Mouse (Mus musculus) left cerebral cortex, adult 11 months (tissue): ENCODE data around the gene Ddx54.

Source experiments
- DNase-seq: peaks from one replicate; pipeline ENCODE4 v3.0.0; 2022; ENCODE audit warnings: low spot score

Ddx54 gene

DNA sequence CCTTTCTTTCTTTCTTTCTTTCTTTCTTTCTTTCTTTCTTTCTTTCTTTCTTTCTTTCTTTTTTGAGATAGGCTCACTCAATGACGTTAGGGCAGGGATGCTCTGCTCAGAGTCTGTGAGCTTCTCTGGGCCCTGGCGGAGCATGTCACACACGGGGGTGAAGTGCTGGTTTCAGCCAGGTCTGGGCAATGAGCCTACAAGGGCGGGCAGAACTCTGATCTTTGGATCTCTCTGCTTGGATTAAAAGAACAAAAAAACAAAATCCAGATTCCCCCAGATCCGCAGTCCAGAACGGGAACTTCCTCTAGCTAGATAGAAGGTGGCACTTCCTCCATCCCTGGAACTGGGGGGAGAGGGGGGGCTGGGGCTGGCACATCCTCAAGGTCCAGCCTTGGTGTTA is 33.3 kb downstream of the Ddx54 start:
- no peak for DNase-seq

GRCm38 (mm10) chr5:120647361-120647760 is 34.8 kb downstream of the Ddx54 start:
- DNase-seq, result no peak

- DNase-seq, result peak; percentile 34
These were observed 35.4 kb downstream of the Ddx54 start for GRCm38 (mm10) chr5:120647814-120648491.

- peak; percentile 55 for DNase-seq
These were observed 36.2 kb downstream of the Ddx54 start, which contains the start of gene Rasal1 for GRCm38 (mm10) chr5:120648569-120649373. TSS of gene Rasal1 (plus strand) at chr5:120648812.

DNA sequence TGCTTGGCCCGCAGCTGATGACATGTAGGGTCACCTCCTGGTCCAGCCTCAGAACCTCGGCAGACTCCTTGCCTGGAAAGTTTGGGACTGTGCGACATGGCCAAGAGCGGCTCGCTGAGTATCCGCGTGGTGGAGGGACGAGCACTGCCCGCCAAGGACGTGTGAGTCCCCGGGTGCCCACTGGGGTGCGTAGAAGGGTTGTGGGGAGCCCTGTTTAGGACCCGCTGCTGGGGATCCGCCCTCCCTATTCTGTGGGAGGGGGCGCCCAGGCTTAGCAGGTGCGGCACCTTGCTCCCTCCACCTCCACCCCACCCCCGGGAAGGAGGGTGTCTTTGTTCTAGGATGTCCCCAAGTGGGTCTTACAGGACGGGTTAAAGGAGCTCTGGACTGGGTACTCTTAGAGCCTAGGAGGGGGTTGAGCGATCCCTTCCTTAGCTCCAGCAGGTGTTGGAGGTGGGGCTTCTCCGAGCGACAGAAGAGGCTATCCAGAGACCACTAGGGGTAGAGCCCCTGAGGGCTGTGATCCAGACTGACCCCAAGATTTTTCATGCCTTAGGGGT is 36.9 kb downstream of the Ddx54 start:
- peak; percentile 36 for DNase-seq

DNA sequence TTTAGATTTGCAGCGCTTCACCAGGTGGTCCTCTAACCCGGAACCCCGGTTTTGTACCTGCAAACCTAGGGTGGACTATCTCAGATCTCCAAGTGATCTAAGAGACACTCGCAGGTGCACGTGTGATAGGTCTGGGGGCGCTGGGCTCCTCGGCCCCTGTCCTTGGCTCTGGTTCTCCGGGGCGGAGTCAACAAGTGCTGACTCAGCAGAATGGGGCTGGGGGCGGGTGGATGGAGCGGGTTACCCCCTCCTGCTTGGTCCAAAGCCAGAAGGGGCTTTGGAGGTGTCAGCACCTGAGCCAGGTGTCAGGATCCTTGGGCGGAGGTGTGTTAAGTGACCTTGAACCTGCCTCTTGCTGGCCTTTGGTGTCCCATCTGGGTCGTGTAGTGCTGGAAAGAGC is 37.4 kb downstream of the Ddx54 start:
- DNase-seq, result no peak

- DNase-seq, result no peak
These were observed 38.7 kb downstream of the Ddx54 start for GRCm38 (mm10) chr5:120651230-120651629.

DNA sequence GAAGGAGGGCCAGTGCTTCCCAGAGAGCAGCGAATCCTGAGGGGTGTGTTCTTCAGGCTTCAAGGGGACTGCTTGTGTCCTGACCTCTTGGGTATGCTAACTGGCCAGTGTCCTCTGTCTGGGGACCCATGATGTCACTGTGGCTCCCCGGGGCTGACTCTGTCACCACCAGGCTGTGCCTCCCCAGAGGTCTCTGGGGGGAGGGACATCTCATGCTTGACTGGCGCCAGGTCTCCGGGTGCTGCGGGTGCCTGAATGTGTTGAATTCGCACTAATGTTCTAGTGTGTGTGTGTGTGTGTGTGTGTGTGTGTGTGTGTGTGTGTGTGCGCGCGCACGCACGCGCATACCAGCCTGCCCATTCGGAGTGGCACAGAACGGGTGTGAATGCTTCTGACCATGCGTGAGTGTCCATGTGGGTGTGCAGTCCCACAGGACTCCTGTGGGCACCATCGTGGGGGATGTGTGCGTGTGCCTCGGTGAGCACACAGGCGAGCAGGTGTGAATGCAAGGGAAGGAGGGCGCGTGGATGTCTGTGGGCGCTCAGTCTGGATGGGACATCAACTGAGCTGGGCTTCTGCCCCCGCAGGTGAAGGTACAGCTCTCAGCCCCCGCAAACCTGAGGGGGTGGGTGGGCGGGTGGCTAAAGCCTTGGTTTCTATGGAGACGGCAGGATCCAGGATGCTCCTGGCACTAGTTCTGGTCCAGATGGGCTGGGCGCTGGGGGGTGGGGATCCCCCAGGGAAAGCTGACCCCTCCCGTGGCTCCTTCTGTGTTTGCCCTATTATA is 40.6 kb downstream of the Ddx54 start:
- peak; percentile 40 for DNase-seq

GRCm38 (mm10) chr5:120653873-120654272 is 41.3 kb downstream of the Ddx54 start:
- DNase-seq, result no peak

GRCm38 (mm10) chr5:120656281-120656751 is 43.8 kb downstream of the Ddx54 start:
- peak; percentile 65 for DNase-seq

DNA sequence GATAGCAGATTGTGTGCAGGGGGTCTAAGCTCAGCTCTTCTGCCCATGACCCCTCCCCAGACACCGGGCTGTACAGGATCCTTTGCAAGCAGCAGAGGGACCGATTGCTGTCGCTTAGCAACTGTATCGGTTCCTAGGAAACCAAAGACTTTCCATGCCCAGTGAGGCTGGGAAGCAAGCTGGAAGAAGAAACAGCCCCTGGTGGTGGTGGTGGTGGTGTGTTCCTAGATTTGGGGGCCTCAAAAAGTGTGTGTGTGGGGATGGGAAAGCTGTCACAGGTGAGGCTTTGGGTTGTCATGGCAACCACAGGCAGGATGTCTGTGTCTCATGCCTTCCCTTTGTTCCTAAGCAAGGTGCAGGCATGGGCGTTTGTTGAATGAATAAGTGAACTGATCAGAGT is 48.3 kb downstream of the Ddx54 start:
- no peak for DNase-seq

DNA sequence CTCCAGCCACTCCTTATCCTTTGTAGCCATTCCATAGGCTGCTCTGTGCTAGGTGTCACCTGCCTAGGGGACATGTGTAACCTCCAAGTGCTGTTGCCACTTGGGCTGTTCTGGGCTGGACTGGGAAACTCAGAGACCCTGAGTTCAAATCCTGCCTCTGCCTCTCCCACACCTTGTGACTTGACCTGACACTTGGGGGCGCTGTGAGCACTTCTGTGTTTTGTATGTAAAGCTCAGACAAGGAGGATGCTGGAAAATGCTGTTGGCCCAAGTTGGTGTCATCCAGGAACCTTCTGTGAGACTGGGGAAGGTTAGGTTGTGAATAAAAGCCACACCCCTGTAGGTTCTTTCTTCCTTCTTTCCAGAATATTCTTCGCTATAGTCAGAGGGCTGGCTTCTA is 52.3 kb downstream of the Ddx54 start:
- DNase-seq, result no peak

DNA sequence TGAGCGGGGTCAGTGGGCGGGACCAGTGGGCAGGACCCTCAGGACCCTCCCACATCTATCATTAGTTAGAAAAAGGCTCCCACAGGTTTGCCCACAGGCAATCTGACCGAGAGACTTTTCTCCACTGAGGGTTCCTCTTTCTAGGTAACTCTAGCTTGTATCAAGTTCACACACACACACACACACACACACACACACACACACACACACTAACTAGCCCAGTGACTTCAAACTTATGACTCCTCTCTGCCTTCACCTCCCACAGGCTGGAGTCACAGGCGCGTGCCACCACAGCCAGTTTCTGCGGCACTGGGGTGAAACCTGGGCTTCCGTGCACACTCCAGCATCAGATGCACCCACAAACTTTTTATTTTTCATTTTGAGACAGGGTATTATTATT is 56.2 kb downstream of the Ddx54 start:
- no peak for DNase-seq

- DNase-seq, result no peak
These were observed 57.6 kb downstream of the Ddx54 start for GRCm38 (mm10) chr5:120670132-120670531.

- DNase-seq, result no peak
These were observed 59.3 kb downstream of the Ddx54 start for GRCm38 (mm10) chr5:120671865-120672264.

- DNase-seq, result no peak
These were observed 61.1 kb downstream of the Ddx54 start for GRCm38 (mm10) chr5:120673626-120674025.

DNA sequence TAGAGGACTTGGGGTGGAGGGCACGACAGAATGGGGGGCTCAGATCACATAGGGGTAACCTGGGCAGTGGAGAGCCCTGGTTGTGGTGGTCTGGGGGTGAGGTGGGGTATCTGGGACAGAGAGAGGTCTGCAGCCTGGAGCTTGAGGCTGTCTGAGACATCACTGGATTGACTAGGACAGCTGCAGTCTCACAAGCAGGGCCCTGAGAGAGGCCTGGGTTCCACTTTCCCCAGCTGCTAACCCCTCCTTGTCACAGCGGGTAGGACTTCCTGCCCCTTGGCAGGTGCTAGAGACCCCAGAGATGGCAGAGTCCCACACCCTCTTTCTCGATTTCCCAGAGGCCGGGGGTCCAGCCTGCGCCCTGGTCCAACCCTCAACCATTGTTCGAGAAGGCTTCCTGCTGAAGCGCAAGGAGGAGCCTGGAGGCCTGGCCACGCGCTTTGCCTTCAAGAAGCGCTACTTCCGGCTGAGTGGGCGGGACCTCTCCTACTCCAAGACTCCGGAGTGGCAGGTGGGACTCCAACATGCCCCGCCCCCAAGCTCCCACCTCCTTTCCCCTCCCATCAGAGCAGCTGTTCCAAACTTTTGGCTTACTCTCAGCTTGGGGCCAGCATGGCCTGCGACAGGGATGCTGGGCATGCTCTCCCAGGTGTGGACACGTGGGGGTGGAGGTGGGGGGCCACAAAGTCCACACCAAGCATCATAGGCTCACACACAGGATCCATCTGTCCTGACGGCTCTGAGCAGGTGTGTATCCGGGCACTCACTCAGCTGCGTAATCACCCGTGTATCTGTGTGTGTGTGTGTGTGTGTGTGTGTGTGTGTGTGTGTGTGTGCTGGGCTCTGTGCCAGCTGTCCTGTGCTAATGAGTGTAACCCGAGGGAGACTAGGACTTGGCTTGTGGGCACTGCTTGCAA is 61.9 kb downstream of the Ddx54 start:
- no peak for DNase-seq

- DNase-seq, result no peak
These were observed 65.0 kb downstream of the Ddx54 start for GRCm38 (mm10) chr5:120677516-120677915.
